Mouse (Mus musculus) spleen, postnatal 10 days (tissue): ENCODE measurements around the gene Gm11937.

Experiments
- DNase-seq, 2 experiments: peaks; one replicate each; pipeline ENCODE4 v3.0.0; 2021 to 2022; ENCODE audit warnings: low spot score in 2 of 2

Gm11937 gene

DNA sequence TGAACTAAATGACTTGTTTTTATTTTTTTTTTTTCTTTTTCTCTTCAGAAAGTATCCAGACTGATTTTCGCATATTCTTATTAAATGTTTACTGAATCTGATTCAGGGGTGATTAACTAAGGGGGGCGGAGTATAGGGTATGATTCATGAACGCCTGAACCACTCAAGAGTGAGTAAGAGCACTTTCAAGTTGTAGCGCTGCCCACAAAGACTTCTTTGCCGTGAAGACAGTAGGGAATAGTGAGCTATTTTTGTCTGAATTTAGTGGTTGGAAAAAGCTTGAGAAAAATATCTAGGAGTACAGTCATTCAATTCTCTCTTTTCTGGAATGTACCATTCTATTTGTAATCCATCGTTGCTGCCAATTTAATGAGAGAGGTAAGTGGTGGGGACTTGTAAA lies 28.4 kb downstream of the Gm11937 start:
- no peak for DNase-seq

DNA sequence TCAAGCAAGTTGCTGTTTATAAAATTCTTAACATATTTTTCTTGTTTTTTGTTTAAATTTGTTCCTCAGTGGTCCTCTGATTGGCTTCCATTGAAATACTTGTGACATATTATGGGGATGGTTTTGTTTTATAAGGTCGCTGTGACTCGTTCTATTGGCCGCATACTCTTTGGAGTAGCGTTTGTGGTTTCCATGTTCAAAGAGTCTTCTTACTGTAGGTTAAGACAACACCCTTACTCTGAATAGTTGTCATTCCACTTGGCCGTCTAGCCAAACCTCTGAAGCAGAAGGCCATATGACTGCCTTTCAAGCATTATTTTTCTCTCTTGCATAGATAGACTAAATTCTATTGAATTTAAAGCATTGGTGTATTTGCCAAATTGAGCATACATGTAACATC lies 28.9 kb downstream of the Gm11937 start:
- DNase-seq = no peak

GRCm38 (mm10) chr11:99580636-99581035 lies 29.4 kb downstream of the Gm11937 start, which contains the start of gene Krtap1-5:
Krtap1-5 (minus strand) TSS chr11:99581016.
- DNase-seq = no peak

DNA sequence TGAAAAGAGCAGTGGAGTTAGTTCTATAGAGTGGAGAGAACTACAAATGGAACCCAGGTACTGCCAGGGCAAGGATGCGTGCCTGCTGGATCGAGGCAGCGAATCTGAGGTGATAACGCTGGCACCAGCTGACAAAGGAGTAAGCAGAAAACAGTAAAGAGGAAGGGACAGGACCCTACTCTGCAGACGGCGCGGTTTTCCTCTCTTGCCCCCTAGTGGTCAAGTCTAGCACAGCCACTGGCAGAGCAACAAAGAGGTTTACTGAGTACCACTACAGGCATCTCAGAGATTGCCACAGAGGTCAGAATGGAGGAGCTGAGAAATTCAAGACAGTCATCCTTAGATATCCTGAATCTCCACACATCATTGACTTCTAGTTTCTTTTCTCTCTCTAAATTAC lies 35.9 kb downstream of the Gm11937 start:
- peak; percentile 16 to 61 for DNase-seq

DNA sequence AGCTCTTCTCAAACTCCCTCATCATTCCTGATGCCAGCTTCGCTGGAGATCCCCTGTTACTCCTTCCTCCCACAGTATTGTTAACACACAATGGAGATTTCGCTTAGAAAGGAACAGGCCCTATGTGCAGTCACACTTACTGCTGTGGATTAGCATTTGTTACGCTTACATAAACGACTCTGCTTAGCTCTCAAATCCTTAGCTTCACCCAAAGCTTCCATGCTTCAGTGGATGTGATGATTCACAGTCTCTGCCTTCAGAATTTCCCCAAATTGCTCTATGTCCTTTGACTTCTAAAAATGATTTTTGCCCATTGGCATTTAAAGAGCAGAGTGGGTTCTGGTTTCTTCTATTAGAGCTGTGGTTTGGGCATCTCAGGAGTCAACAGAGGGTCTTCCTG lies 36.8 kb downstream of the Gm11937 start:
- no peak for DNase-seq

DNA sequence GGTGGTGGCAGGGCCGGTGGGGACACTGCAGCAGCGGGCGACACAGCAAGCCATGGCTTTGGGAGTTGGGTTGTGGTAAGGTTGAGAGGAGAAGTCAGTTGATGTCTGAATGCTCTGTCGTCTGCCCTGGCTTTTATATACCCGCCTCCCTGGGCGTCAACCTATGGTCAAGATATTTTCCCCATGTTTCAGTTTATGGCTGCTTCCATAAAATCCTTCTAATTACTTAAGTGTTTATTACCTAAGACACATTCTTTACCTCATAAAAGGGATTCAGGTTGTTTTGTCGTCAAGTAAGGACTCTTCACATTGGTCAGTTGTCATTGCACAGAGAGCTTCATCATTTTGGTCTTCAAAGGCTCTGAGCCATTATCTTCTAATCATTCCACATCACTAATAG lies 43.5 kb downstream of the Gm11937 start, which contains the start of gene Krtap3-1:
TSS of gene Krtap3-1 (minus strand) at position 101 of the 400 bp plus-strand sequence.
- DNase-seq = no peak

DNA sequence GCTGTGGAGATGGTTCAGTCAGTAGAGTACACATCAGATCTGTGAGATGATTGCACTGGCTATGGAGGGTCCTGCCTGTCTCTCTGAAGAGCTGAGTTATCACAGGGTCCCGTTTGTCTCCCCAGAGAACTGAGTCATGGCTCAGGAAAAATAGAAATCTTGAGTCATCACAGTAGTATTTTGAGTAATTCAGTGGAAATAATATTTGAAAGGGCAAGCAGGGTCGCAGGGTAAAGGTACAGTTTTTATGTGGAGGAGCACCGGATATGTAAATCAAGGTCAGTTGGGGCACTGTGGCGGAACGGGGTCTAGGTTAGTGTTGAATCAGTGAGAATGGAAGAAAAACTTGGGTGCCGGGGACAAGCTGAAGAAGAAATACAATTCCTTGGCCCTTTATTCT lies 47.4 kb downstream of the Gm11937 start:
- DNase-seq = no peak
